Mouse (Mus musculus) olfactory bulb, adult 2 months (tissue): Measurements from ENCODE around the gene Wnt2.

Experiments used
- CTCF ChIP-seq: fragments of 200-500 bp; IDR thresholded peaks from 2 replicates; pipeline ENCODE4 v1.5.1; 2012; ENCODE audit warnings: low read depth, mild to moderate bottlenecking, low read length, moderate library complexity; ENCODE audit not compliant: insufficient read depth
- POLR2A ChIP-seq: fragments of 200-500 bp; IDR thresholded peaks from 2 replicates; pipeline ENCODE4 v1.6.1; 2012; ENCODE audit warnings: mild to moderate bottlenecking, low read depth, low read length, moderate library complexity; ENCODE audit not compliant: insufficient read depth

GRCm38 (mm10) chr6:18013346-18013745 lies 17.0 kb downstream of the Wnt2 start:
- TF ChIP-seq POLR2A (no peak), CTCF (no peak)
